Mouse (Mus musculus): ENCODE data around the gene Slc27a1. TPM values are rescaled to one million over a fixed set of nuclear protein-coding genes. Genes with fewer than 3 reads are reported as not detected.

Gene Slc27a1
- total RNA-seq, 2 experiments from 2014 or later = 177 to 245 TPM

DNA sequence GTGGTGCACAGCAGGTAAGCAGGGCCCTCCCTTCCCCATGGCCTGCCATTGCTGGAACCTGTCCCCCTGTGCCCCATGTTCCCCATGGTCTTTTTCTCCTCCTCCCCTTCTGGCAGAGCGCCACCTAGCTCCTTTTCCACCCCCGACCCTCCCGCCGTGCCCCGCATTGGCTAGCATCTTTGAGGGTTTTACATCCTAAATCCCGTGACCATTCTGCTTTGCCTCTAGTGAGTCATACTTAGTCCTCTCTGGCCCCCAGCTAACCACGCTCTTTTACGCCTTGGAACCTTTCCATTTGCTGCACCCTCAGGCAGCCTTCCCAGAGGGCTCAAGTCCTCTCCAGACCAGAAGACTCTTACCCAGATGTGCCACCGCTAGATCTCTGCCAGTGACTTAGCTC, 11.5 kb downstream of the Slc27a1 start:
- no peak for DNase-seq

DNA sequence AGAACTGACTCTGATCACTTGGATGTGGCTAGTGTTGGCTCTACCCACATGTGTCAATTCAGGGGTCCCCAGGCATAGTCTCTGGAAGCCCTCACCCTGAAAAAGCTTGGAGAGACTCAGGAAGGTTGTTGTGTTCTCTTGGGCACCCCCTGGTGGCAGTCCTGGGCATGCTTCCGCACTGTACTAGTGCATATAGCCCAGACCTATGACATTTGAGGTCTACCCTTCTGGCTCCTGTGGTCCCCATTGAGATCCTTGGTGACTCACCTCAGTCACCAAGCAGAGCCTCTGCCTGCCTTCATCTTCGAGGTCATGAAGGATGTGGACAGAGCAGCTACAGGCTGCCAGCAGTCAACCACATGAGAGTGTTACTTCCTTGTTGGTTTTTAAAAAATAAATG, 18.2 kb downstream of the Slc27a1 start:
- DNase-seq = peak; percentile 62 to 78

GRCm38 (mm10) chr8:71588762-71589161, 20.1 kb downstream of the Slc27a1 start:
- no peak for DNase-seq

DNA sequence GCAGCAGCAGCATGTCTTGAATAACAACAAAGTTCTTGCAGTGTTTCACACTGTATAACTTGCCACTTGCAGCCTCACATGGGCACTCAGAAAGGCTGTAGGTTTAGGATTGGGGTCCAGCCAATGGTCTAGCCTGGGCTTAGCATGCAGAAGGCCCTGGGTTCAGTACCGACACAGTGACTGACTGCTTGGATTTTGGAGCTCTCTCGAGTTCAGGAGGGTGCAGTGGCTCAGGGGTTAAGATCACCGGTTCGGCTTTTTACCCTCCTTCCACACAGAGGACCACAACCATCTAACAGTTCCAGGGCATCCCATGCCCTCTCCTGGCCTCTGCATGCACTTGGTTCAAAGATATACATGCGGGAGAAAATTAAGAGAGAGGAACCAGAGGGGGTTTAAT, 22.3 kb downstream of the Slc27a1 start:
- no peak for DNase-seq

DNA sequence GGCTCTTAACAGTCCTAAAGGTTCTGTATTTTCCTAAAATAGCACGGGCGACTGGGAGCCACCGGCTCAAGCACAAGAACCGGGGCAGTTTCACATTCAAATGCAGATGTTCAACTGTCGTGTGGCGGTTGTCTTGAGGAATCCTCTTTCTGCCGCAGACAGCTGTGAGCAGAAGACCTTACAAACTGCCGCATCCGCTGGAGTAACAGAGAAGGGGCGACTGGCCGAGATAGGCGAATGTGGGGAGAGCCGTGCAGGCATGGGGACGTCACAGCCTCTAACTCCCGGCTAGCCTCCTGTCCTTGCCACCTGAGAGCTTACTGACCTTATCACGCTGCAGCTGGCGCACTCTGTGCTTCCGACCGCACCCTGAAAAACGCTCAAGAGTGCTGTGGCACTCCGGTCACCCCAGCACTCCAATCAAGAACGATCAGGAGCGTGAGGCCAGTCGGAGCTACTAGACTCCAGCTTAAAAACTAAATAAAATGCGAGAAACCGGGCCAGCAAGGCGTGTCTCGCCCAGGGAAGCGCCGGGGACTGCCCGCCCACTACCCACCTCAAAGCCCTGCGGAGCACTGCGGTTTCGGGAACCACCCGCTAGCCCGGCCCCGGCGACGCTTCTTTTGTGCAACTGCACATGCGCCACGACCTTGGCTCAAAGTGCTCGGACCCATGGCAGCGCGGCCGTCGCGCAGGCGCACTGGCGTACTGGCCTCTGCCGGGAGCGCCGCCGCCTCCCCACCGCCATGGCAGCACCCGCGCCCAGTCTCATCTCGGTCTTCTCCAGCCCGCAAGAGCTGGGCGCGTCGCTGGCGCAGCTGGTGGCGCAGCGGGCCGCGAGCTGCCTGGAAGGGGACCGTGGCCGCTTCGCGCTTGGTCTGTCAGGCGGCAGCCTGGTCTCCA, 23.0 kb downstream of the Slc27a1 start, which contains the start of gene Pgls:
Gene Pgls, plus strand, starts transcription at position 706 of the 903 bp plus-strand sequence.
- DNase-seq = peak; percentile 98

- DNase-seq = peak; percentile 79 to 87
Observed at GRCm38 (mm10) chr8:71592374-71593170, 23.9 kb downstream of the Slc27a1 start.

DNA sequence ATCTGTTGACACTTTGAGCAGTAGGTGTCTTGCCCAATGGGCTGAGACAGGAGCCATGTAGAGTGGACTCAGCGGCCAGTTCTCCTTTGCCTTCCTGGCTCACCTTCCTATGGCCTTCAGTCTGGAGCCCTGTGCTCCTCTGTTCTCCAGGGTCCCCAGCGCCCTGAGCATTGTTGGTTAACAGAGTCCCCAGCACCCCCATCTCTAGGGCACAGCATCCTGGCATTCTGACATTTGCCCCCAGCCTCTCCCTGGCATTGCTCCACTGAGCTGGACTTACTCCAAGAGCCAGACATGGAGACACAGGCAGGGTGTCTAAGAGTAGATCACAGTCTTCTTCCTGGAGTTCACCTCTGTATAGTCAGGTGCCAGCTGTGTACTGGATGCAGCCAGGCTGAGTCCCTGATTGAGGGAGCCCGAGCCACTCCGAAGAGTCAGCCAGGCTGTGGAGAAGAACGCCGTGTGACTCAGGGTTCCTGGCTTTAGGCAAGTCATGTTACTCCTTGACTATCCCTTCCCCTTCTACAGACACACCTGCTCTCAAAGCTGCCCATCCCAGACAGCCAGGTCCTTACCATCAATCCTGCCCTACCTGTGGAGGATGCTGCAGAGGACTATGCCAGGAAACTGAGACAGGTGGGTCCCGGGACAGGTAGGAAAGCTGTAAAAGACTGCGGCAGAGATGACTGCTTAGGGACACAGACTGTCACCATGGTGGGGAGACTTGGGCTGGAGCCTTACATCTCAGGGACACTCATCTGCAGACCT, 25.1 kb downstream of the Slc27a1 start:
- DNase-seq = no peak

GRCm38 (mm10) chr8:71594324-71594722, 25.6 kb downstream of the Slc27a1 start:
- no peak for DNase-seq

DNA sequence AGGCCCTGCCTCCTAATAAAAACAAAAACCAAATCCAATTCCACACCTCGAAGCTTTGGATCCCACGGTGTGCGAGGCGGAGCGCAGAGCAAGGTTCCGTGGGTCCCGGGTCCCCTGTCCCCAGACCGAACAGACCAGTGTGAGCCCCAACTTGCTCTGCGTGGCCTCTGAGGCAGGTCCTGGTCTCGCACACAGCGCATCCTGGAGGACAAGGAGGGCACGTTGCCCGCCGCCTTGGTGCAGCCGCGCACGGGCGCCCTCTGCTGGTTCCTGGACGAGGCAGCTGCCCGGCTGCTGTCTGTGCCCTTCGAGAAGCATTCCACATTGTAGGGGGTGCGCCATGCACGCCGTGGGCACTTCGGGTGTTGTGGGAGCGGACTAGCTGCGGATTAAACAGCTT, 27.2 kb downstream of the Slc27a1 start:
- DNase-seq = peak; percentile 93 to 96

DNA sequence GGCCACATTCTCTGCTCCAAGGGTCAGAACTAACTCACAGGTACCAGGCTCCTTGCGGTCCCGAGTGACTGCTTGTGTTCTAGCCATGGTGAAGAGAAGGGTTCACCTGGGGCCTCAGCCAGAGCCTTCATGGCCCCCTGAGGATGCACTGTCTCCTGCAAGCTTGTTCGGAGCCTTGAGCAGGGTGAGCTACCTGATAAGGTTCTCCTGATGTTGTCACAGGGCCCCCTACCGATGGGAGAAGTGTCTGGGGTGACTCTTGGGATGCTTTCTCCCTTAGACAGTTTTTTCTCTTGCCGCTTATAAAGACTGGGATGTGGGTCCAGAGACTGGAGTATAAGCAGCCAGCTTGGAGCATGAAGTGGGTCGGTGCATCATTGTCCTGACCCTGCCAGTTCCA, 27.7 kb downstream of the Slc27a1 start:
- no peak for DNase-seq

- DNase-seq = no peak
Observed at GRCm38 (mm10) chr8:71596798-71597197, 28.1 kb downstream of the Slc27a1 start.

DNA sequence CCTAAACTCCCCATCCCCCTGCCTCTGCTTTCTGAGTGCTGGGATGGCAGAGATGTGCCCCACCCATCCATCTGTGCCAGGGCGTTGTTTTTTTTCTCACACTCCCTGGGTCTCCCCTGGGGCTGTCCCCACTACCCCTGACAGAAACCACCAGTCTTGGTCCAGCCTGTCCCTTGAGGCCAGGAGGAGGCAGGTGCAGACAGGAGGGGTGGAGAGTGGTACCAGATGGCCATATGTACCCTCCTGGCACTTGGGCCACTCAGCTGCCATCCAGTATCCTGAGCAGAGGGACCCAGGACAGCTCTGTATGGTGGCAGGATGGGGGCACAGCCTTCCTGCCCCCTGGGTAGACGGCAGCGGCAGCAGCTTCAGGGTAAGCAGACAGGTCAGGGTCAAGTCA, 28.8 kb downstream of the Slc27a1 start, which contains the start of gene Fam129c:
Gene Fam129c, plus strand, starts transcription at position 198 of the 400 bp plus-strand sequence.
- no peak for DNase-seq

DNA sequence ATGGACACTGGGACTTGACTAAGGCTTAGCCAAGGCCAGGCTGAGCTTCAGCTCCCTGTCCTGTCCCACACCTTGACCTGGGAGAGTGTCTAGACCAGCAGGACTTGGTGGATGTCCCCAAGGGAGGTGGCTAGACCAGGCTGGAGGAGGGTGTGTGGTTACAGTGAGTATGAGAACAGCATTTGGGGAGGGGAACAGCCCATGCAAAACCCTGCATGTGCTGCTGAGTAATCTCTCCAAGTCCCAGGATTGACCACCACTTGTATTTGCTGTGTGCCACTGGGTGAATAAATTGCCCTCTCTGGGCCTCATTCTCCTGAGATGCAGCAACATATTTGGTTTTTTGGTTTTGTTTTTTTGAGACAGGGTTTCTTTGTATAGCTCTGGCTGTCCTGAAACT, 29.7 kb downstream of the Slc27a1 start:
- no peak for DNase-seq

DNA sequence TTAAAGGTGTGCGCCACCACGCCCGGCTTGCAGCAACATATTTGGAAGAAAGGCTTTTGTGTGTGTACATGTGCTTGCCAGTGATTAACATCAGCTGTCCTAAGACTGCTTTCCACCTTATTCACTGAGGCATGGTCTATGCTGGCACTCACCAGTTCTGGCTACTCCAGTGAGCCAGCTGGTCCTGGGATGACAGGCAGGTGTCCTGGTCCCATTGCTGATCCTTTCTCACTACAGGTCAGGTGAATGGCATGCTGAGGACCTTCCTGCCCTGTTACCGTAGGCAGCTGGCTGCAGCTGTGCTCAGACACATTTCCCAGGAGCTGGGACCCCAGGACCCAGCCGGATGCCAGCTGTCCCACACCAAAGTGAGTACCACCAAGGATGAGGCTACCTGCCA, 30.2 kb downstream of the Slc27a1 start:
- DNase-seq = no peak

GRCm38 (mm10) chr8:71601939-71602665, 33.4 kb downstream of the Slc27a1 start:
- no peak for DNase-seq

DNA sequence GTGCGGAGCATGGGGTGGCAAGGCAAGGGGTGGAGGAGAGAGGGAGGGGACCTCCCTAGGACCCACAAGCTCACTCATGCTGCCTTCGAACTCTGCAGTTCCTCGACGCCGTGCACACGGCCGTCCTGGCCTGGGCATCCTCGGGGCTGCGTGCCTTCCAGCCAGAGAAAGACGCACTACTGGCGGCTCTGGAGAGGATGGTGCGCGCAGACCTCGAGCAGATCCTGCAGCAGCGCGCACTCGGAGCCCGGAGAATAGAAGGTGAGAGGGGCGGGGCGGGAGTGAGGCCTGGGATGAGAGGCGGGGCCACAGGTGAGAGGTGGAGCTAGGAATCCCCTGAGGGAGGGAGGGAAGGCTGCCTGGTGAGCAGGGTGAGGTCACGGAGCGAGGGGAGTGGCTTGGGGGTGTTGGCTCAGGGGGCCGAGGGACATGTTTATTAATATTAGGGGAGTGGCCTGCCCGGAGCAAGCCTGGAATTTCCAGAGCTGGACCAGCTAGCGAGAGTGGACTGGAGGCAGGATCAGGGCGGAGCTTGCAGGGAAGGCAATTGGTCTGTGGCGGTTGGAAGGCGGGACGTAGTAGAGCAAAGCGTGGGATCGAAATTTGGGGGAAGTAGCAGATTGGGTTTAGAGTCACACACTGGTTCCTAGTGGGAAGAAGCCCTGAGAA, 34.1 kb downstream of the Slc27a1 start:
- peak; percentile 80 to 82 for DNase-seq

- DNase-seq = no peak
Observed at GRCm38 (mm10) chr8:71604021-71604420, 35.3 kb downstream of the Slc27a1 start.

GRCm38 (mm10) chr8:71610822-71611651, 42.4 kb downstream of the Slc27a1 start, which contains the start of gene Colgalt1:
Gene Colgalt1, plus strand, starts transcription at chr8:71610998.
- peak; percentile 95 to 97 for DNase-seq

GRCm38 (mm10) chr8:71612141-71612540, 43.5 kb downstream of the Slc27a1 start:
- no peak for DNase-seq

DNA sequence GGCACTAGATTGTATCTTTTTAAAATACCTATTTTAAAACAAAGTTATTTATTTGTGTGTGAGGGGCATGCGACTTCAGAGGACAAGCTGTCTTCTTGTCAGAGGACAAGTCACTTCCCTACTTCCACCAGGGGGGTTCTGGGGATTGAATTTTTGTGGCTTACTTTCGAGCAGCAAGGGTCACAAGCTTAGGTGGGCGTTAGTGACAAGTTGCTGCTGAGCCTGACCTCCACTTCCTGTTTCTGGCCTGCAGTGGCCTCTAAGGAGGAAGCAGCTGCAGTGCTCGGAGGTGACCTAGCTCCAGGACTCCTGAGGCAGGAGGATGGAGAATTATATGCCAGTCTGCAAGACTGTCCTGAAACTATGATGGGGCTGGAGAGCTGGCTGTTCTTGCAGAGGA, 44.7 kb downstream of the Slc27a1 start:
- no peak for DNase-seq

Measured in adrenal gland, postnatal 36 days (tissue).